Mouse (Mus musculus) erythroid progenitor cell, adult 5-6 weeks (primary cell): Measurements from ENCODE around the gene Slc17a3. TPM values are rescaled to one million over a fixed set of nuclear protein-coding genes. Genes with fewer than 3 reads are reported as not detected.

Source experiments
- ATAC-seq: replicated peaks from 2 replicates; pipeline ENCODE4 v1.8.0; 2016; ENCODE audit warnings: moderate number of reproducible peaks, mild to moderate bottlenecking, moderate TSS enrichment, inconsistent platforms; ENCODE audit not compliant: poor library complexity, low FRiP score, severe bottlenecking
- total RNA-seq, 2 experiments: library from RNA; stranded (forward) in 1 of 2; stranded (reverse) in 1 of 2; fragments of 150-400 nt in 1 of 2; fragments of 186-747, 209-891 nt in 1 of 2; gene quantifications; 2 replicates each; pipeline versions ENCODE4 v1.2.3 to v1.2.4; 2015 to 2017; ENCODE audit warnings: low replicate concordance in 2 of 2

Gene Slc17a3
- total RNA-seq, 2 experiments from 2014 or later, result not detected

DNA sequence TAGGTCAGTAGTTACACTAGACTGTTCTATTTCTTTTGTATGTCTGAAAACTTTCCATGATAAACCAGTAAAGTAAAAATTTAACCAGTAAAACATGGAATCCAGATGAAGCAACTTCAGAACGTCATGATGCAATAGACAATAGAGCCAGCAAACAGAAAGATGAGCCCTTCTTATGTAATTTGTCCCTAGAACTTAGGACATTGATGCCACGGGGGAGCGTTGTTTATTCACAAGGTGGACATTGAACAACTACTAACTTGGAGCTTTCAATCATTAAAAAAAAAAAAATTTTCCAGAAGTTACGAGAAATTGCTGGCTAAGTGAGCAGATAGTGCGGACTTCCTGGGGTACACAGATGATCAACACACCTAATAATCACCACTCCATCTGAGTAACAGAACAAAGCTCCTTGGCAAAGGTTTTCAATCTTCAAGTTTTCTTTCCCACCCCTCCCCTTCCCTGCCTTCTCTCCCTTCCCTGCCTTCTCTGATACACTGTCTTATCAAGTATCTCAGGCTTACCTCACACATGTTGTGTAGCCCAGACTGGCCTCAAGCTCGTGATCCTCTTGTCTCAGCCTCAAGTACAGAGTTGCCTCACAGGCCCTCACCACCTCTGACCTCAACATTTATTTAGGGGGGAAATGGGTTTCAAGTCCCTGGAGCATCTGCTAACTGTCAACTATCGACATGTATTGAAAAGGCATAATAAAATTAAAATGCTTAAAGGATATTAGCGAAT, 29.7 kb downstream of the Slc17a3 start:
- ATAC-seq, result no peak

DNA sequence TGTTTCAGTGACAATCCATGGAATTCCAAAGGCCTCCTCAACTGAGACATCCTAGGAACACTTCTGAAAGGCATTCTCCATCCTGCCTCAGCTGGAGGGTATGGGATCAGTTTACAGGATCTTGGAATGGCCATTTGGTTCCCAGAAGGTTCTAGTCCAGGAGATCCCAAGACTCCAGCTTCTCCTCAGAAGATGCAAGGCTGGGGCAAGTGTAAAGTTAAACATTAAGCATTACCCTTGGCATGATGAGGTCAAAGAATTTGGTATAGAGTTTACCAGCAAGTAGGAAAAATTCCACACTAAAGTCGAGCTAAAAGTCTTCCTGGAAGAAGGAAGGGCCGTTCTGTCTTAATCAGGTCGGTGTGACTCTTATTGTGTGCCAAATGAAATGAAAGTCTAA, 30.8 kb downstream of the Slc17a3 start:
- ATAC-seq, result no peak

DNA sequence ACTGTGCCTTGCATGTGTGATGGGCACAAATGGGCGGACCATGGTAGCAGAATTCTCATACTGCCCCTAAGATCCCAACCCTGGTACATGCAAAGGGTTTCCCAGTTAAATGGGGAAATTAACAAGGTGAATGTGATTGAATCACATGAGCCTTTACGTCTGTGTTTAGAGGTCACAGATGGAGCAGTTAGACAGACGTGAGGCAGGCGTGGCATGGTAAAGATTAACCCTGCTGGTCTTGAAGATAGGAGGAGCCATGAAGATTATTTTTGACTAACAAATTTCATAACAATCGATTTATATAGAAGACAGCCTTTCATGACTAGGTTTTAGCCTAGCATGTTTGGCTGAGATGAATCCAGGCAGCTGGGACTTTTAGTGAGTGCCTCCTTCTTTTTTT, 33.9 kb downstream of the Slc17a3 start:
- no peak for ATAC-seq

DNA sequence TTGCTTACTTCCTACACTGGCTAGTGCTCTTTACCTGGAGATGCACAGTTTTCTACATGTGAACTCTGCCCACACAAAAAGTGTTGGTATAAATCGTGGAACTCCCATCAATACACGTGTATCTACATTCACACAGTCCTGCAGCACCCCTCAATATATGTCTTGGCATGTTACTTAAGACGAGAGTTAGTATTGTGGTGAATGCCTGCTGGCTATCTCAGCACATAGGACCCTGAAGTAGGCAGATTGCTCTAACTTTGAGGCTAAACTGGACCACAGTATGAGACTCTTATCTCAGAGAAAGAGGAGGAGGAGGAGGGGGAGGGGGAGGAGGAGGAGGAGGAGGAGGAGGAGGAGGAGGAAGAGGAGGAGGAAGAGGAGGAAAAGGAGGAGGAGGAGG, 39.9 kb downstream of the Slc17a3 start:
- ATAC-seq, result no peak

DNA sequence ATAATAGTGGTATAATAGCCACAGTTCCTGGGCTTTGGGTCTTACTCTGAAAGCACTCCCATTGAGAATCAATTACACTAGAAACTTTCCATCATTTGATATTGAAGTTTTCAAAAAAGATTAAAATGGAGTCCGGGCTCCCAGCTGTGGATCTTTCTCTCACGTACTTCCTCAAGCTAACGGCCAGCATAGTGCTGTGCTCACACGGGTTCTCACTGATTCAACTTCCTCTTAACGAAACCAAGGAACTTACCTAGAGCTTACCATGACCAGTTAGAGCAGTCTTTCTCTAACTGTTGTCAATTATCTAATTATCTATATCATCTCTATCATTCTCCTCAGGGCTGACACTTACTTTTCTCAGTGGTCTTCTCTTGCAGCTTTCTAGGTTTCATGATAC, 40.4 kb downstream of the Slc17a3 start:
- ATAC-seq, result no peak

DNA sequence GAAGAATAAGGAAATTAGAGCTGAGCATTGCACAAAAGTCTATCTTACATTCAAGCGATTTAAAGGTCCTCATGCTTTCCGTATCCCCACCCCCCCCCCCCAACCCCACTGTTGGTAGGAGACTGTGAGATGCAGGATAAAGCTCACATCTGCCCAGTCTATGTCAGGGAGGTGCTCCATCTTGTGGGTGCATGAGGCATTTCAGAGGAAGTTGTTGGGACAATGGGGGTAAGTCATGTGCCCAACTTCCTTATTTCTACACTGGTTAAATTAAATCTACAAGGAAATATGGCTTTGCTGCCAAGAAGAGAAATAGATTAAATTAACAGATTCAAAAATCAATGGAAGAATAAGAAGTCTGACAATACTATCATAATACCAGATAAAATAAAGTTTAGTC, 46.3 kb downstream of the Slc17a3 start:
- no peak for ATAC-seq

DNA sequence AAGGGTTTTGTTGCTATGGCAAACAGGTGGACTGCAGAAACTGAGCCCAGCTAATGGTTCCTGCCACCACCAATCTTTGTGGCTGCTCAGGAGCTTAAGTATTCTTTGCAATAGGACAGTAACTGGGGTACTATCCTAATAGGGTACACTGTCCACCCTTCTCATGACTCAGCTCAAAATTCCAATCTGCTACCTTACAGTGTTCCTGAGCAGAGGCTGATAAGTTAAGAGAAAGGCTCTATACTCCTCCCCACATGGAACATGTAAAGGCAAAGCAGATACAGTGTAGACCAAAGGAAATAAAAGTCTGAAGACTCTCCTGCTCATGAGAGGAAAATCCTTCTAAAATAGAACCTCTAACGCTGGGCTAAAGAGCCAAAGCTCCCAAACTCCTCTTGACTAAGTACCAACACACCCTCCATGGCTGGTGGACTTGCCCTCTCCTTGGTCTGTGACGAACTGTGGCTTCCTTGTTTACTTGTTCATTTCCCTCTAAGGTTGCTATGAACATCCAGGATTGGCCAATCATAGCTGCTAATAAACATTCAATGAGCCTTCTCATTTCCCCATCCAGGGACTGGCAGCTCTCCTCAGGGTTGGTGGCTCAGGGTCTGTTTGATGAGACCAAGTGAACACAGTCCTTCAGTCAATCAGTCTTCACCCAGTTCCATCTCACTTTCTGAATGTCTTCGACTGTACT, 47.9 kb downstream of the Slc17a3 start:
- no peak for ATAC-seq

DNA sequence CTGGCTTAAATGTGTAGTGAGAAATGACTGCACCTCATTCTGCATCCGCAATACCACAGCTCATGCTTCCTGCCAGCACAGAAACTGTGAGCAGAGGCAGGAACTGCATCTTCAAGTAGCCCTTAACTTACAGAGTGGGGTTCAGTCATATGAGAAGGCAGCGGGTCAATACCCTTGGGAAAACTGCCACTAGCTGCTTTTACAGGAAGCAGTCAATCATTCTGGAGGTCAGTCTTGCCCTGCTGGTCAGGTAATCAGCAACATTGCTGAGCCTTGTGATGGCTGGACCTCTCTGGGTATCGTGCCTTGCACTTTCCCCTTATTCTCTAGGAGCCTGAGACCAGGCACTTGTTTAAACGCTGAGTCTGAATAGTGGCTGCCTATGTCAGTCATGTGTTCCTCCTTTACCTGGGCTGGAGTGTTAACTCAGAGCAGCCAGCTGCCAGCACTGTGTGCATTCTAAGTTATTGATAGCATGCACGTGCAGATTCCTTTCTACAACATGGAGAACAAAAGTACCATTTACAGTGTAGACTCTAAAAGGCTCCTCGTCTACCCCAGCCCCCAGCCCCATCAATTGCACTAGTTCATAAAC, 49.9 kb downstream of the Slc17a3 start:
- no peak for ATAC-seq

DNA sequence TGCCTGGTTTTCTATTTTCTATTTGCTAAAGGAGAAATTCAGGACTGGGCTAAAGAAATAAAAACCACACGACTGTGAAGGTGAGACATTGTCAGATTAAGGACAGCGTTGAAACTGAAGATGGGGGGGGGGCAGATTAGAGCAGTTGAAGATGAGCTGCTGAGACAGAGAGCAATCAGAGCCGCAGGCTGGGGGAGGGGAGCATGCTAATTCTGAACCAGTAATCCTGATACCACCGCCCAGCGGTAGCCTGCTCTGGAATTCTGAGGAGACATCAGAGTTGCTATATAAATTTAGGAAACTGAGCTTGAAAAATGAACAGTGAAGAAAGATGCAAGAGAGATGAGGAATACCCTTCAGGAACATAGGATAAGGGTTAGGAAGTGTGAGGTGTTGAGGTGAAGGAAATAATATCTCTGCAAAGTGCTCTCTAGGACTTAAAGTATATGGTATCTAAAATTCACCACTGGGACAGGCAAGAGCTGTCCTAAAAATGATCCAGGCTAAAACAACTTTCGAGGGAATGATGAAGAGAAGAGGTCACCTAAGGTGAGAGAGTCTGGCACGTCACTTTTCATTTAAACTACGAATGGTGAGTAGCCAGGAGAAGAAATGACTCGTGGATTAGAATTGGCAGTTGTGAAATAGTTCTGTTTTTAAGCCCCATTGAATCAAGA, 53.5 kb downstream of the Slc17a3 start:
- no peak for ATAC-seq

DNA sequence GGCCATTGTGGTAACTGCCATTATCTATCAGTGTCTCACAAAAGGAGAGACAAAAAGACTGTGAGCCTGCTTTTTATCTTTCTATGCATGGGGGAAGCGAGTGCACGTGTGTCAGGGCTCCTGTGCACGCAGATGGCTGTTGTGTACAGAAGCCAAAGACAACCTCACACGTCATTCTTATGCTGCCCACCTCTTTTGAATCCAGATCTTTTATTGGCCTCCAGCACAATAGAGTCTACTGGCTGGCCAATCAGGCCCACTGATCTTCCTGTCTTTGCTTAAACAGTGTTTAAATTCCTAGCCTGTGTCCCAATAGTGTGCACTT, 54.0 kb downstream of the Slc17a3 start:
- no peak for ATAC-seq

DNA sequence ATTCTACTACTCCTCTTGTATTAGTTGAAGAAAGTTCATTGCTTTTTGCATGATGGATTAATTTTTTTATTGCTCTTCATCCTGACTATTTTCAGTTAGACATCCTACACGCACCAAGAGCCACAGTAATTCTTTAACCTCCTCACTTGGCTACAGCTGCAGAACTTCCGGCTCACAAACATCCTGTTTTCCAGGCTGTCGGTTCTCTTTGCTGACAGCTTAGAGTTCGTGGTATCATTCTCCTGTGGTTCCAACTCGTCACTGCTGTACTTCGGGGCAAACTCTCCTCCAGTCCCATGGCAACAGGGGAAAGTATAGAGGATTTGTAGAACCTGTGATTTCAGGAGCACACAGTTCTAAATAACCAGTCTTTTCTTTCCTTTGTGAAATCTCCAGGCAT, 59.0 kb downstream of the Slc17a3 start:
- ATAC-seq, result no peak

DNA sequence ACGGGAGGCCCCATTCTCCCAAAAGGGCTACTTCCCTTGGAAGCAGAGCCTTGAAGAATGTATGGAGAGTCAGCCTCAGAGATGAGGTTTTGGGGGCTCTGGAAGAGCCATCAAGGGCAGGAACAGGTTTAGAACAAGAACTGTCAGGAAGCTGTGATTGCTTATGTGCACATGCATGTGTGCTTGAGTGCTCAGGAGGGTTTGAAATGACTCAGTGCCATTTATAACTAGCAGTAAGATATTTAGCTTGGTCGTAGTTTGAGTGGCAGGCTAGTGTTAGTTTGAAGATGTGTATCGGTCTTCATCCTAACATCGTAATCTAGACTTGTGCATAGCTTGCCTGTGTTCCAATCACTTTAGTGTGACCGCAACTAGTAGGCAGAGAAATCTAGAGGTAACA, 67.7 kb downstream of the Slc17a3 start:
- no peak for ATAC-seq

DNA sequence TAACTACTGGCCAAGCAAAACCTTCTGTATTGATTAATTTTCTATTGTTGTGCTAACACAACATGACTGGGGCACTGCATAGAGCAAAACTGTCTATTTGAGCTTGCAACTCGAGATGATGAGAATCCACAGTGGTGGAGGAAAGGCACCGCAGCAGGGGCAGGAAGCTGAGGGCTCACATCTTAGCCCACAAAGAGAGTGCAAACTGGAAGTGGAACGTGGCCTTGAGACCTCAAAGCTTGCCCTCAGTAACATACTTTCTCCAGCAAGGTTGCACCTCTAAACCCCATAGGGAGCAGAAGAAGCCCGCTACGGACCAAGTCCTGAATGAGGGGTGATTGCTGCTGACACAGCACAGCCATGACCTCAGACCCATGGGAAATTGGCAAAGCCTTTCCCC, 70.9 kb downstream of the Slc17a3 start:
- ATAC-seq, result no peak; the same call in 1 of the 2 replicates

Other genes starting within 250 kb of the Slc17a3 start
- gene Hist1h2be, start 218.3 kb upstream of the Slc17a3 start, total RNA-seq (2015; ENCODE audit: low replicate concordance), result 39.8 and 50.1 TPM in 2 replicates
- gene Hist1h2be, start 218.3 kb upstream of the Slc17a3 start, total RNA-seq (2017; ENCODE audit: low replicate concordance), result 202 and 281 TPM in 2 replicates
- 1,339 and 1,610 TPM in 2 replicates for gene Hist1h1e, start 216.9 kb upstream of the Slc17a3 start, total RNA-seq (2015; ENCODE audit: low replicate concordance)
- gene Hist1h1e, start 216.9 kb upstream of the Slc17a3 start, total RNA-seq (2017; ENCODE audit: low replicate concordance), result 1,649 and 1,886 TPM in 2 replicates
- gene Hist1h2ac, start 155.5 kb upstream of the Slc17a3 start, total RNA-seq (2015; ENCODE audit: low replicate concordance), result 7.5 and 8.3 TPM in 2 replicates
- 152 and 187 TPM in 2 replicates for gene Hist1h2ac, start 155.5 kb upstream of the Slc17a3 start, total RNA-seq (2017; ENCODE audit: low replicate concordance)
- gene Hist1h2bc, start 155.2 kb upstream of the Slc17a3 start, total RNA-seq (2015; ENCODE audit: low replicate concordance), result 84.3 and 136 TPM in 2 replicates
- 401 and 556 TPM in 2 replicates for gene Hist1h2bc, start 155.2 kb upstream of the Slc17a3 start, total RNA-seq (2017; ENCODE audit: low replicate concordance)
- gene Hist1h1t, start 143.6 kb upstream of the Slc17a3 start, total RNA-seq (2015; ENCODE audit: low replicate concordance), result 2.2 TPM in 1 of 2 replicates, not detected in the other
- gene Hist1h1t, start 143.6 kb upstream of the Slc17a3 start, total RNA-seq (2017; ENCODE audit: low replicate concordance), result 3.5 and 8.2 TPM in 2 replicates
- gene Hist1h4c, start 141.0 kb upstream of the Slc17a3 start, total RNA-seq (2015; ENCODE audit: low replicate concordance), result 225 and 268 TPM in 2 replicates
- 667 and 1,084 TPM in 2 replicates for gene Hist1h4c, start 141.0 kb upstream of the Slc17a3 start, total RNA-seq (2017; ENCODE audit: low replicate concordance)
- 7.5 and 14.1 TPM in 2 replicates for gene Hfe, start 128.6 kb upstream of the Slc17a3 start, total RNA-seq (2015; ENCODE audit: low replicate concordance)
- gene Hfe, start 128.6 kb upstream of the Slc17a3 start, total RNA-seq (2017; ENCODE audit: low replicate concordance), result 0.77 and 2.2 TPM in 2 replicates
- gene Hist1h1c, start 100.6 kb upstream of the Slc17a3 start, total RNA-seq (2015; ENCODE audit: low replicate concordance), result 527 and 533 TPM in 2 replicates
- 3,859 and 4,708 TPM in 2 replicates for gene Hist1h1c, start 100.6 kb upstream of the Slc17a3 start, total RNA-seq (2017; ENCODE audit: low replicate concordance)
- 412 and 474 TPM in 2 replicates for gene Hist1h3c, start 93.8 kb upstream of the Slc17a3 start, total RNA-seq (2015; ENCODE audit: low replicate concordance)
- 1,335 and 2,217 TPM in 2 replicates for gene Hist1h3c, start 93.8 kb upstream of the Slc17a3 start, total RNA-seq (2017; ENCODE audit: low replicate concordance)
- gene Hist1h2bb, start 92.7 kb upstream of the Slc17a3 start, total RNA-seq (2015; ENCODE audit: low replicate concordance), result 856 and 1,017 TPM in 2 replicates
- 7,682 and 13,399 TPM in 2 replicates for gene Hist1h2bb, start 92.7 kb upstream of the Slc17a3 start, total RNA-seq (2017; ENCODE audit: low replicate concordance)
- 222 and 372 TPM in 2 replicates for gene Hist1h2ab, start 88.3 kb upstream of the Slc17a3 start, total RNA-seq (2015; ENCODE audit: low replicate concordance)
- 5,516 and 10,292 TPM in 2 replicates for gene Hist1h2ab, start 88.3 kb upstream of the Slc17a3 start, total RNA-seq (2017; ENCODE audit: low replicate concordance)
- 1,233 and 1,450 TPM in 2 replicates for gene Hist1h3b, start 87.2 kb upstream of the Slc17a3 start, total RNA-seq (2015; ENCODE audit: low replicate concordance)
- 1,686 and 1,833 TPM in 2 replicates for gene Hist1h3b, start 87.2 kb upstream of the Slc17a3 start, total RNA-seq (2017; ENCODE audit: low replicate concordance)
- 331 and 380 TPM in 2 replicates for gene Hist1h4b, start 82.4 kb upstream of the Slc17a3 start, total RNA-seq (2015; ENCODE audit: low replicate concordance)
- 1,134 and 2,811 TPM in 2 replicates for gene Hist1h4b, start 82.4 kb upstream of the Slc17a3 start, total RNA-seq (2017; ENCODE audit: low replicate concordance)
- 142 and 188 TPM in 2 replicates for gene Hist1h4a, start 78.2 kb upstream of the Slc17a3 start, total RNA-seq (2015; ENCODE audit: low replicate concordance)
- 706 and 1,369 TPM in 2 replicates for gene Hist1h4a, start 78.2 kb upstream of the Slc17a3 start, total RNA-seq (2017; ENCODE audit: low replicate concordance)
- 238 and 271 TPM in 2 replicates for gene Hist1h3a, start 77.0 kb upstream of the Slc17a3 start, total RNA-seq (2015; ENCODE audit: low replicate concordance)
- gene Hist1h3a, start 77.0 kb upstream of the Slc17a3 start, total RNA-seq (2017; ENCODE audit: low replicate concordance), result 723 and 806 TPM in 2 replicates
- gene Hist1h1a, start 75.8 kb upstream of the Slc17a3 start, total RNA-seq (2015; ENCODE audit: low replicate concordance), result 666 and 715 TPM in 2 replicates
- gene Hist1h1a, start 75.8 kb upstream of the Slc17a3 start, total RNA-seq (2017; ENCODE audit: low replicate concordance), result 4,010 and 6,111 TPM in 2 replicates
- not detected in 2 replicates for gene Trim38, start 69.5 kb upstream of the Slc17a3 start, total RNA-seq (2015; ENCODE audit: low replicate concordance)
- 0.39 TPM in 1 of 2 replicates, not detected in the other for gene Trim38, start 69.5 kb upstream of the Slc17a3 start, total RNA-seq (2017; ENCODE audit: low replicate concordance)
- gene Slc17a2, start 32.4 kb upstream of the Slc17a3 start, total RNA-seq (2015; ENCODE audit: low replicate concordance), result not detected in 2 replicates
- gene Slc17a2, start 32.4 kb upstream of the Slc17a3 start, total RNA-seq (2017; ENCODE audit: low replicate concordance), result not detected in 2 replicates
- not detected in 2 replicates for gene Slc17a1, start 28.3 kb downstream of the Slc17a3 start, total RNA-seq (2015; ENCODE audit: low replicate concordance)
- not detected in 2 replicates for gene Slc17a1, start 28.3 kb downstream of the Slc17a3 start, total RNA-seq (2017; ENCODE audit: low replicate concordance)
- gene Slc17a4, start 75.6 kb downstream of the Slc17a3 start, total RNA-seq (2015; ENCODE audit: low replicate concordance), result 0.42 TPM in 1 of 2 replicates, not detected in the other
- gene Slc17a4, start 75.6 kb downstream of the Slc17a3 start, total RNA-seq (2017; ENCODE audit: low replicate concordance), result 2.4 TPM in 1 of 2 replicates, not detected in the other
- gene Hist1h2ba, start 94.7 kb downstream of the Slc17a3 start, total RNA-seq (2015; ENCODE audit: low replicate concordance), result not detected in 2 replicates
- not detected in 2 replicates for gene Hist1h2ba, start 94.7 kb downstream of the Slc17a3 start, total RNA-seq (2017; ENCODE audit: low replicate concordance)
- gene Hist1h2aa, start 95.0 kb downstream of the Slc17a3 start, total RNA-seq (2015; ENCODE audit: low replicate concordance), result not detected in 2 replicates
- gene Hist1h2aa, start 95.0 kb downstream of the Slc17a3 start, total RNA-seq (2017; ENCODE audit: low replicate concordance), result not detected in 2 replicates
- gene Scgn, start 151.8 kb downstream of the Slc17a3 start, total RNA-seq (2015; ENCODE audit: low replicate concordance), result not detected in 2 replicates
- gene Scgn, start 151.8 kb downstream of the Slc17a3 start, total RNA-seq (2017; ENCODE audit: low replicate concordance), result not detected in 2 replicates